Mouse (Mus musculus) common myeloid progenitor, adult 5-6 weeks (primary cell): ENCODE data around the gene Nkain2. TPM values are rescaled to one million over a fixed set of nuclear protein-coding genes. Genes with fewer than 3 reads are reported as not detected.

Source experiments
- ATAC-seq: replicated peaks from 2 replicates; pipeline ENCODE4 v1.8.0; 2016; ENCODE audit warnings: low read depth, mild to moderate bottlenecking, moderate TSS enrichment, inconsistent platforms; ENCODE audit not compliant: poor library complexity, severe bottlenecking
- total RNA-seq: library from RNA; stranded (forward); fragments of 200-1000, 187-1606 nt; gene quantifications from 2 replicates; pipeline ENCODE4 v1.2.3, GENCODE M21; 2017

The Nkain2 gene
- total RNA-seq, 1 experiment from 2014 or later: not detected

DNA sequence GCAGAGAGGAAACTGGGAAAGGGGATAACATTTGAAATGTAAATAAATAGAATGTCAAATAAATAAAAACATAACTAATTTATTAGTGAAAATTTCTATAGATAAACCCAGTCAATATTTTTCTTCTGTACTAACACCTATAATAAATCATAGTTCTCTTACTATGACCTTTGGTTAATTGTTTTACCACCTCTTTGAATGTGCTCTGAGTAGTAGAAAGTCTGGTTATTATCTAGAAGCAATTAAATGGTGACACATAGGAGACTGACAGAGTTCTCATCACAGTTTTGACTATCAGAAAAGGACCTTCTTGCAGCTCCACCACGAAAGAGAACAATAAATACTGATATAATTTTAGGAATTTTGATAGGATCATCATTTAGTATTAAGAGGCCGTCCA lies 295.3 kb downstream of the Nkain2 start:
- no peak for ATAC-seq

DNA sequence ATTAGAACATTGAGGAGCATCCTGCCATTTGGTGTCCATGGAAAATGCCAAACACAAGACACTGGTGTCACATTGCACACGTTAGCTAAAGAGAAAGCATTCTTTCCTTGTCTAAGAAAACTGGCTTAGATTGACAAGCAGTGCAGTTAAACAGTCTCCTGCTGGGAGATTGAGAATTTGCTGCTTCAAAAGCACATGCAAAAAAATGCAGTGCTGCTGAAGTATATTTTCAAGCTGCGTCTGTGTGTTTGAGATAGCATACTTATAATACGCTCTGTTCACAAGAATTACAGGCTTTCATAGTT lies 313.0 kb downstream of the Nkain2 start:
- ATAC-seq: no peak

DNA sequence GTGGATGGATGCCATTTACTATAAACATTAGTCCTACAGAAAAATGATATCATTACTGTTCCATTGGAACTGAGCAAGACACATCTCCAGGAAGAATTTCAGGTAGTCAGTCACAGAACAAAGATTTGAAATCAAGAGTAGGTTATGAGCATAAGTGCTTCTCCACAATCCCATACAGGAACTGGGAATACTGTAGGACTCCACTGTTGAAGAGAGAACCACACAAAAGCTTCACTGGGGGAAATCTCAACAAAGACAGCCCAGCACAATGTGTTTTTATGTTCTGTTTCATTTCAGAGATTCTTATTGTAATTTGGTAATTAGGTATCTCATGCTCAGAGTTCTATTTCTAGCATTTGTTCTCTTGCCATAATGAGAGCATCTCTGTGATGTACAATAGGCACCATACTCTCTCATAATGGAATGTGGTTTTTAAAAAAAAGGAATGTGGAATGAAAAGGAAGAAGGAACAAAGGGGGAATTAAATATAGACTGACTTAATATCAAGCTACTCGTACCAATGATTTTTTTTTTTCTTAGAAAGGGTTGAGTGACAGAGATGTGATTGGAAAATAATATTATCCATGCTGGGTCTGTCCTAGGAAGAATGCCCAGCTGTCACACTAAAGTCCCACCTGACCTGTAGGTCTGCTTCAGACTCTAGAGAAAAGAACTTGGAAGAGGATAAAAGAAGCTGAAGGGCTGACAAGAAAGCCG lies 313.5 kb downstream of the Nkain2 start:
- no peak for ATAC-seq

DNA sequence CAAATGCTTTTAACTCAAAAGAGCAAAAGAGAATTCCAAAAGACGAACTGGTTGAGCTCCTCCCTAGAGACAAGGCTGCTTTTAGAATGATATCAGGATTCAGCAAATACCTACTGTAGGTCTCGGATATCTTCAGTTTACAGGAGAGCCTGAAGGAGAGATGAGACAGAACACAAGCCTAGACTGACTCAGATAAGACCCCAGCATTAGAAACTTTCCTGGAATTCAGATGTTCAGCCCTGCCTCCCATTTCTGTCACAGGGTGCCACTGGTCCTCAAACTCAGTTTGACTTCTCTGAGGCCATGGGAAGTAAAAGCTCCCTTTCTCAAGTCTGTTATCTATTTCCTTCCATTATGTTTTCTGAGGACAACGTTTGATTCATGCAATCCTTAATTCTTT lies 332.6 kb downstream of the Nkain2 start:
- ATAC-seq: no peak

DNA sequence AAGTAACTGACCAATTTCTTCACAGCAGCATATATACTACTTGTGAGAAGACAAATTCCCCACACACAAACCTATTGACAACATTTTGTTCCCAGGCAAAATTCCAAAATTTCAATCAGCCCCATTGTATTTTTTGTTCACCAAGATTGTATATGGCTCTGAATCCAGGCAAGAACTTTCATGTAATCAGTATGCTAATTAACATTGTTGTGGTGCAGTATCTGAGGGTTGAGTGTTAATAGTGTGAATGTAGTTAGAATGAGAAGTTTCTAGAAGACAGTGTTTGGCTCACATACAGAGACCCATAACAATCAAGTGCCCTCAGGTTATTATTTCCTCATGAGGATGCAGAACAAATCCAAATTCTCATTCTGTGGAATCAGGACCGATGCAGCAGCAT lies 354.2 kb downstream of the Nkain2 start:
- ATAC-seq: no peak

DNA sequence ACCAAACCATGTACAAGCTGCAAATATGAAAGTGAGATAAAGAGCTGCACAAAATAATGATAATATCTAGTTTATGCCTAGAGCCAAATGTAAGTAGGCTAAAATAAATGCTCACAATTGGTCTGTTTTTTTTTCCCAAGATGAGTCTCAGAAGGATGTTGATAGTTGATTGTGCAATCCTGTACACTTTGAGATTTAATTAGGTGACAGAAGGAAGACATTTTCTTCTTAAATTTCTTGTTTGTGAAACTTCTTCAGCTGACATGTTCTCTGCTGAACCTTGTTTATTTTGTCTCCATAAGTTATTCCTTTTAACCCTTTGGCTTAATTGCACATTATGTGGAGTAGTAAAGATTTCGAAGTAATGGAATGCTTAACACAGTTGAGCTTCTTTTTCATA lies 379.4 kb downstream of the Nkain2 start:
- no peak for ATAC-seq

DNA sequence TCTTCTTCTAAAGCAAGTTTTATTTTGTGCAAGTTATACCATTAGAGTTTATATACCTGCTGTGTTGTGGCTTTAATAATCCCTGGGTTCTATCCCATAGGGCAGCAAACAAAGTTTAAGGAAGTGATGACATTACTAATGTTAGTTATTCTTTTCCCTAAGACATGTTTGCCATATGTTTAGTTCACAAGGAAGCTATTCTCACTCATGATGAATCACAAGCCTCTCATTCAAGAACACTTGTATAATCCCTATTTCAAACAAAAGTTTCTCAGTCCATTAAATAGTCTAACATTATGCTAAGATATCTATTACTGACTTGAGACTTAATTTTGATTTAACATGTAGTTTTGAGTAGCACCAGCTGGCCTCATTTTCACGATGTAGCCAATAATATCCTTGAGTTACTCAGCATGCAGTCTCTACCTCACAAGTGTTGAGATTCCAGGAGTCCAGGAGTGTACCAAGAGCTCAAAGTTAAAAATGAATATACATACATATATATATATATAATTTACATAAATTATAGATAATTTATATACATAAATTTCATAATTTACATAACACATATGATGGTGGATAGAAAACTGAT lies 395.6 kb downstream of the Nkain2 start:
- no peak for ATAC-seq

DNA sequence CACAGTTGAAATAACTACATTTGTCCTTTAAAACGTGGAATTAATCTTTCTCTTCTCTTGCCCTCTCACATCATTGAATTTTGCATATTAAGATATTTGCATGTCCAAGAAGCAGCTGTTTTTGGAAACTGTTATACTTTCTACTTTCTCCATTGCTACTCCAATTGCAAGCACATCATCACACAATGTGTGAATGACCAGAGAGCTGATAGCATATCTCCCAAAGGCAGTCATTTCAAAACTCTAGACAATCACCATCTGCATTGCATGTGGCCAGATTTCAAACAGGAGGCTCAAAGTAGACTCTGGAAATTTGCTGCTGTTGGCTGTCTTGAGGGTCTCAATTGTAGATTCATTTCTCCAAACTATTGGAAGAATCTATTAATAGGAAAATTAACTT lies 396.7 kb downstream of the Nkain2 start:
- no peak for ATAC-seq

DNA sequence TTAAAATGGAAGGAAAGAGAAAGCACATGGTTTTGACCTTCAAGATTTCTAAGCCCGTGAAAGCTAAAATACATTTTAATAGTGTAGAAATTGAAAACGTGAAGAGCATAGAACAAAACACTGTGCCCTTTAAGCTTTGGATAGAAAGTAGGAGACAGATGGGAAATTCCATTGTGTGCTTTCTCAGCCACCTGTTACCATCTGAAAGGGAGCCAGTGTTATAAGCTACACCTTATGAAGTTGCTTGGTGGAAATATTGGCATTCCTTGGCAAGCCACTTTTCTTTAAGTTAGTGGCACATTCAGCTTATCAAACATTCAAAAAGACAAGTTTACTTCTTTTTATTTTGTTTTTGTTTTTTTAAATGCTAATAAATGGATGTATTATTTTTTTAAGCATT lies 427.5 kb downstream of the Nkain2 start:
- ATAC-seq: no peak

DNA sequence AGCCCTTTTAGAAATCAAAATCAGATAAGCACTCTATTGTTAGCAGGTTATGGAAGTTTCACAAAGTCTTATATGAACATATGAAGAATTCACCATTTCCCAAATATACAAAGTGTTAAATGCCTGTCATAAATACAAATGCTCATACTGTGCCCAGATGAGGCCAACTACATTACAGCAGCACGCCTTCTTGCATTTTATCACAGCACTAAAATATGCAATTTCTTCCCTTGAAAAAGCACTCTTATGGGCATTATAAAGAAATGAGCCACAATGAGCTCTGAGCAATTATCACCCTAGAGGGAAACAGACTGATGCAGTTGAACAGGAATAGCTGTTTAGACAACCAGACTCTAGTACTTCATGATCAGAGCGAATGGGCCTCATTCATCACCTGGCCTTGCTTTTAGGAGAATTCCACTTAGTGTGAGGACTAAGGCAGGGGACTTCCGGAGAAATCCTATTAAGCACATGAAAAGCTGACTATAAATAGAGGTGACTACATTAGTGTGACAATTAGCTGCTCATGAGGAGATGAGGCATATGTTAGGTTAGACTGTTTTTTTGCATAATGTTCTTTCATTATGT lies 450.2 kb downstream of the Nkain2 start:
- ATAC-seq: no peak

DNA sequence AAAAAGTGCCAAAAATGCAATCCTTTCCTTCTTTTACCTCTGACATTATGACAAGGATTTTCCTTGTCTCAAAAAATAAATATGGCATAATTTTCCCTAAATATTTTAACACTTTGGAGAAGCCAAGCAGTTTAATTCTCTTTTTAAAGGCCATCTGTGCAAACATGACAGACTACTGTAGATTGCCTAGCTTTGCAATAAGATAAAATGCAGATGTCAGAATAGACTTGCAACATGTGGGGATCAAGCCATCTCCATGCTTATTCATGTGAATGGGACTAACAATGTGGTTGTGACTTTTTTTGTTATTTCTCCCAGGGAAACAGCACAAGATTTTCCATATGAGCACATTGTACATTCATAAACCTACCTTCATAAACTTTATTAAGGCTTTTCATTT lies 476.0 kb downstream of the Nkain2 start:
- ATAC-seq: no peak

DNA sequence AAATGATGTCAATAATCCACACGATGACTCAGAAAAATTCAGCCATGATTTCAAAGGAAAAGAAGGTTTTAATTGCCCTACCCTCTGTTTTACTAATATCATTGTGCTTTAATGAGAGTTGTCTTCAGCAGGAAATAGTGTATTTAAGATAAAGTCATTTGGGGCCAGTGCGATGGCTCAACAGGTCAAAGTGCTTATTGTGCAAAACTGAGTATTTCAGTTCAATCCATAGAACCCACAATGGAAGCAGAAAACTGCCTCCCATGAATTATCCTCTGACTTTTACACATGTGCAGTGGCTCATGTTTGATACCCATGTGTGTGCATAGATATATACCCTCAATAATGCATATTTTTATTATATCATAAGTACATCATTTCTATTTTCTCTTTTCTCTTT lies 478.9 kb downstream of the Nkain2 start:
- no peak for ATAC-seq

DNA sequence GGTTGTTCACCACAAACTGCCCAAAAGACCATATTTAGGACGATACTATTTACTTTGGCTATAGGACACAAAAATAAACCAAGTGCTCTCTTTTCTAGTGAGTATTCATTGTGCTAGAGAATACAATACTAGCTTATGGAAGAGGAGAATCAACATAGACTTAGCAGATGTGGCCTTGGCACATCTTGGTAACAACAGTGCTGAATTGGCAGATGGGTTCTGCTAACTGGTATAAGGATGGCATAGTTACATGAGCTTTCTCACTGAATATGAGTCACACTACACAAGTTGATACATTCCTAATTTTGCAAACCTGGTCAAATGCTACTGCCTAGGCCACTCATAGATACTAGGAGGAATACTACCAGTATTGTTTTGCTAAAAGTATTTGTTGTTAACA lies 489.3 kb downstream of the Nkain2 start:
- no peak for ATAC-seq

DNA sequence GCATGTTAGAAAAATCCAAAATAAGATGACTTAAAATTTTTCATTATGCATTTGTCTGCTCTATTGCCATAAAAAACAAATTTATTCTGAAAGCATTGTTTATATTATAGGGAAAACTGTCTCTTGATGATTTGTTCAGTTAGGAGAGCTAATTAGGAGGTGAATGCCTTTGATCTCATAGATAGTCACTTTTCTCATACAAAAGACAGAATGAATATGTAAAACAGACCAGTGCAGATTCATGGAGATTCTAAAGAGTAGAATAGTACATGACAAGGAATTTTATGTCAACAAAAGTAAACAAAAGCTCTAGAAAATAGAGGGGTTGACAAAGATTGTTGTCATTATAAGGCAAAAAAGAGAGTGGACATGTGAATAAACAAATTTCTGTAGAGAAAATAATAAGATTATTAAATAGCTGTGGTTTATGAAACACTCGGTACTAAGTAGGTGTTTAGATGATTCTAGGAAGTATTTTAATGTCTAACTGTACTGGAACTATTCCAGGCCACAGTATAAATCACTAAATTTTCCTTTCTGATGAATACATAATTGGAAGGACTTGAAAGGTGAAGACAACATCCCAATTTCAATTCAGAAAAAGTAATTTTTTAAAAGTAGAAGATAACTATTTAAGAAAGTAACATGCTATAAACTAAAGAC lies 496.3 kb downstream of the Nkain2 start:
- no peak for ATAC-seq

DNA sequence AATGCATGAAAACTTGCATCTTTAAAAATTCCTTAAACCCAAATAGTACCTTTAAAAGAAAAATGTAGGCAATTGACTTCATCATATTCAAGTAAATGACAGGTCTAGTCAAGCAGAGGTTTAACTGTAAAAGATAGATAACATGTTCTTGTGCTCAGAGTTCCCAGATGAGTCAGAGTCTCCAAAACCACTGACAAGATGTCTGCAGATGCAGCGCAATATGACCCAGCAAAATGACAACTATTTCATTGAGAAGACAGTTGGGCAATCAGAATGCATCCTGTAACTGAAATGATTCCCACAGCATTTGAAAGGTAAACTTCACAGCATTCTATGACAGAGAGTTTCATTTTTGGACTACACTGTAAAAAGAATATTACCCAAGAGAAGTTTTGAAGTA lies 496.9 kb downstream of the Nkain2 start:
- no peak for ATAC-seq

DNA sequence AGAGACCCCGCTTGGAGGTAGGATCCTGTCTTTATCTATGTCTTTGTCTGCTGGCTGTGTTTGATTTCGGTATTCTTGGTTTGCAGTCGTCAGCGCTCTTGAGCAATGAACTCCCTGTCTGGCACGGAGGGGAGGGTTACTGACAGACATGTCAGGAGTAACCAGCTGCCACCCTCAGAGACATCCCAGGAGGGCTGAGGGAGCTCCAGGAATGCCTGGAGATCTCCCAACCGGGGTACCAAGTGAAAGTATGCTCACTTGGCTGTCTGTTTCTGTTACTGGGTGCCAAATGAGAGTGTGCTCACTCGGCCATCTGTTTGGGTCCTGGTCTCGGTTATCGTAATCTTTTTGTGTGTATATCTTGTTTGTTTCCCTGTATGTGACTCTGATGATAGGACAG lies 577.5 kb downstream of the Nkain2 start:
- no peak for ATAC-seq

DNA sequence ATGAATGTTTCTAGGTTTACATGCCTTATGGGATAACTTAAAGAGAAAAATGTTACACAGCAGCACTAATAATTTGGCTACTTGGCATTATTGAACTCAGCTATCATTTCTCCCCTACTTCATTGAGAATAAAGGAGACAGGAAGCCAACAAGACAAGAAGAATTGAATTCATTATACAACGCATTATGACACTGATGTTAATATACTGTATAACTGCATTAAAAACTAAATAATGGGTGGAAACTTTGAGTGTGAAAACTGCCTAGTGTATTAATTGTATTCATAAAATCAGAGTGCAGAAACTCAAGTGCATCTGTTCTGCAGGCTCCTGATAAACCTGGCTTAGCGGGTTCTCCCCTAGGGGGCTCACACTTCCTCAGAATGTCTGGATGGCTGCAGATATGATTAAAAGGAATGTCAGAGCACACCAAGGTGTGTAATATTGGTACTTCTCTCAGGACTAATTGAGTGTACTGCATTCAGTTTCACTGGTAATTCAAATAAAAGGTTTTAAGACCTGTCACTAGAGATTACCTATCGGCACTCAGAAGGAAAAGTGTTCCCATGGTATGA lies 589.2 kb downstream of the Nkain2 start:
- no peak for ATAC-seq

DNA sequence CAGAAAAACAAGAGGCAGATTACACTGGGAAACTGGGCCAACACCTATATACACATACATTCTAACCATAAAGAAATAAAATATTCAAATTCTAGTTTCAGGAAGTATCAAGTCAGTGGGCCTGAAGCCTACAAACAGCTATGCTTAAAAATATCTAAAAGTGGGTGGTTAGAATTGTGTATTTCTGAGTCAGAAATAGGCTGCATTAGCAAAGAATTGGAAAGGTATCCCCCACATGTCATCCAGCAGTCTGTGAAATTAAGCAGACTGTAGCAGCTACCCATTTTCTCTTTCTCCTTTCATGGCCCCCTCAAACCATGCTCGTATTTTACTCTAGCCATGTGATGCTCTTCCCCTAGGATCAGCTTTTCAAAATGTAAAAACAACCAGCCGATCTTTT lies 599.8 kb downstream of the Nkain2 start:
- no peak for ATAC-seq

DNA sequence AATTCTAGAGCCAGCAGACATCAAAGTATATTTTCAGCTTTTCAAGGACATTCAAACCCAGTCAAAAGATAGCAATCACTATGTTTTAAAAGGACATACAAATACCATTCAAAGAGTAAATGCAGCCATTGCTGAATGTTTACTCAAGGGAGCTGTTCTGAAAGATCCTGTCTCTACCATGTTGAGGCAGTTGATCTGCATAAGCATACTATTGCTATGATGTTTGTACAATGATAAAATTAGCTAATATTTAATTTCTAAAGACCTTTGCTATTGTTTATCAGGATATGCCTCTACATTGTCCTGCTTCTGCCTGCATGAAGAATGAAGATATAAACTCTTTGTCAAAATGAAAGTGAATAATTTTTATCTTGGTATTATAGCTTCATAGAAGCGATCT lies 606.6 kb downstream of the Nkain2 start:
- ATAC-seq: no peak

DNA sequence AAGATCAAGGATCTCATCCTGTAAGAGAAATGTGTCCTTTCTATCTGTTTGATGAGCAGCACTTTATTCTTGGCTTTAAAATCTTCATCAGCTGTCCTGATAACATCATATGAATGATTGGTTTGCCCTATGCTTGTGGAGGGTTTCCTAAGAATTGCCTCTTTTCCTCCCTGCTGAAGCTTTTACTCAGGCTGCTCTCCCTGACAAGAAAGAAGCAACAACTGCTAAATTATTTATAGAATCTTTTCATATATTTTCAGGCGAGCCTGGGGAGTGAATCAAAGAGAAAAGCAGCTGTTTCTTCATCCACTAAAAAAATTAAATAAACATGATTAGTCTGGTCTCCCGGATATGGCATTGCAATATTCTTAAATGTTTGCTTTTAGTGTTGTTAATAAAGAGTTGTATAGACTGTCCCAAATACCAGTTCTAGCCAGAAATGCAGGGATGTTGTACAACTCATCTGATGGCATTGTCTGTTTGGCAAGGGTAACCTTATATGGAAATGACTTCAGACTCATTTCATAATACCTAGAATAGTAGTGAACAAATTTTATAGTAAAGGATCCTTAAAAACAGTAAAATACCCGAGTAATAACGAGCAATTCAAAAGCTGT lies 646.9 kb downstream of the Nkain2 start:
- no peak for ATAC-seq

DNA sequence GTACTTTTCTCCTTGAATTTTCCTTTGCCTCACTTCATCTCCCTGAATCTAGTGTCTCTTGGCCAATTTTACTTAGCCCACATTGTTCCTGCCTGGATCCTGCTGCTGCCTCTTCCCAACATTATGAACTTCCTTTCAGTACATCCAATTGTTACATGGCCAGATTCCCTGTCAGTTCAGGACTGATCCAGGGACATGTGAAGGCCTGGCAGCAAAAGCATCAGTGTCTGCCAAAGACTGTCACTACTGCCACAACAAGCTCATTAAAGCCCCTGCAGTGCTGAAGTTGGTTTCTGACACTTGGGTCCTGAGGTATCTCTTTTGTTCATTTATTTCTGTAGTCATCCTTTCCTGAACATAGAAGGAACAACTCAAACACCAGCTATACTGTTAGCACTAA lies 649.1 kb downstream of the Nkain2 start:
- no peak for ATAC-seq
